Mouse (Mus musculus): ENCODE data around the gene Wnt10a. TPM values are rescaled to one million over a fixed set of nuclear protein-coding genes. Genes with fewer than 3 reads are reported as not detected.

The Wnt10a gene
- polyA plus RNA-seq, 1 experiment from 2014 or later = 2.0 TPM

DNA sequence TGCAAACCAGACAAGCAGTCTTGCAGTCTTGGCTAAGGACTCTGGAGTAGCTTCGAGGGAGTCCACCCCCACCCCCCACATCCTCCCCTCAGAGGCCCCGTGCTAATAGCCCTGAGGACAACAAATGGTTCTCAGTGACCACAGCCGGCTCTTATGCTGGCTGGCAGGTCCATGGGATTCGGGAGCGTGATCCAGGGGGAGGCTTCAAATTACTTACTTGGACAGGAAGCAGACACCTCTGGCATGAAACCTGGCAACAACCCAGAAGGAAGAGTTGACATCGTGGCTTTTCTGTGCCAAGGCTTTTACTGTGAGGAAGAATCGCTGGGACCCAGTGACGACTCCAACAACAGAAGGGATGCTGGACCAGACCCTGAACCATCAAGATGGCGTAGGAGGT lies 55.0 kb downstream of the Wnt10a start:
- no peaks in the 10 kb centered on the region for H3K9me3 ChIP-seq (ENCODE audit: control insufficient read depth, low read length)
- H3K9ac ChIP-seq (ENCODE audit: low read depth, low read length) = no peak overlapping the region
- WGBS = 55% methylated on average over 9 of the region's 9 CpGs
- DNase-seq (ENCODE audit: low spot score) (no peak), ATAC-seq (ENCODE audit: low FRiP score) (no peak)
- no peaks in the 10 kb centered on the region for H3K27me3 ChIP-seq (ENCODE audit: control insufficient read depth, insufficient read depth, low read length)
- no peaks in the 10 kb centered on the region for H3K36me3 ChIP-seq (ENCODE audit: control insufficient read depth, insufficient read depth, low read length)
- H3K4me1 ChIP-seq (replicated peaks; ENCODE audit: control insufficient read depth, insufficient read depth, low read length) = no peaks in the 10 kb centered on the region
- no peak overlapping the region for H3K27ac ChIP-seq (ENCODE audit: low read depth, low read length)
- H3K4me2 ChIP-seq (replicated peaks; ENCODE audit: low read depth, low read length) = no peak overlapping the region
- no peak overlapping the region for H3K4me3 ChIP-seq (ENCODE audit: low read depth, low read length)

DNA sequence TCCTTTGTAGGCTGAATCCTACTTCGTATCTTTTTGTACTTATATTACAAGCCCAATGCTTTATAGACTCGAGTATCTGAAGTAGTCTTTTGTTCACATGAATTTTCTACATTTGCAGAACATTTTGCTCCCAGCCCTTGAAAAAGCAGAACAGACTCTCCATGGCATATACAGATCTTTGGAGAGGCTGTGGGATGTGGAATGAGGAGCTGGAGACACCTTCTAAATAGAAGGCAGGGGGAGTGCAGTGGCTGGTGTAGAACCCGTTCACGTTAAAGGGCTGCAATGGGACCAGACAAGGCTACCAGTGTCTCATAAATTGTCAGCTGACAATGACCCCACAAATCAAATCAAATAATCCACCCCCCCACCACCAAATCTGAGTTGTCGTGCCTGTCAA lies 57.6 kb downstream of the Wnt10a start:
- WGBS = 81% methylated on average over 5 of the region's 5 CpGs
- ATAC-seq (ENCODE audit: low FRiP score) = no peak

DNA sequence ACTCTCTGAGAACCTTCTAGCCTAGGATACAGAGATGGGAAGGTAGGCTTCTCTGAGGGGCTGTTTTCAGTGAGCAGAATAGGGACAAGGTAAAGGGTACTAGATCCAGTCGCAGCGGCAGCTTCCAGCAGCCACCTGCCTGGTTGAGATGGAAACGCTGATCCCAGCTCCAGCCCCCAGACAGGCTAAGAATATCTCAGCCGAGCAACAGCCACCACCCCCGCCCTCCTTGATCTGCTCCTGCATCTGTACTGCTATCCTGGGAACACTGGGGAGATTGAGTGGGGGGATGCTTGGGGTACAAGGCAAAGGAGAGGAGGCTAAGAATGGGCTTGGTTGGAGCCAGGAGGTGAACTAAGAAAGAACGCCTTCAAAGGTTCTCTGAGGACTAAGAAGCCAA lies 58.9 kb downstream of the Wnt10a start:
- H3K4me1 ChIP-seq (replicated peaks; ENCODE audit: control insufficient read depth, insufficient read depth, low read length) = peaks cover 10% of the 10 kb centered on the region
- H3K9ac ChIP-seq (ENCODE audit: low read depth, low read length) = no peak overlapping the region
- H3K9me3 ChIP-seq (ENCODE audit: control insufficient read depth, low read length) = no peaks in the 10 kb centered on the region
- H3K4me2 ChIP-seq (replicated peaks; ENCODE audit: low read depth, low read length) = no peak overlapping the region
- 32% methylated on average over 6 of the region's 6 CpGs for WGBS
- ATAC-seq (ENCODE audit: low FRiP score) = no peak
- no peak for DNase-seq (ENCODE audit: low spot score)
- peaks cover 3% of the 10 kb centered on the region; the same call in 1 of the 2 replicates for H3K27me3 ChIP-seq (ENCODE audit: control insufficient read depth, insufficient read depth, low read length)
- H3K36me3 ChIP-seq (ENCODE audit: control insufficient read depth, insufficient read depth, low read length) = no peaks in the 10 kb centered on the region
- H3K27ac ChIP-seq (ENCODE audit: low read depth, low read length) = no peak overlapping the region
- no peak overlapping the region for H3K4me3 ChIP-seq (ENCODE audit: low read depth, low read length)

More for the DNA sequence above, 57.6 kb downstream of the Wnt10a start:
- no peak overlapping the region for H3K9ac ChIP-seq (ENCODE audit: low read depth, low read length)
- no peaks in the 10 kb centered on the region for H3K36me3 ChIP-seq (ENCODE audit: control insufficient read depth, insufficient read depth, low read length)
- no peak for DNase-seq (ENCODE audit: low spot score)
- no peaks in the 10 kb centered on the region for H3K9me3 ChIP-seq (ENCODE audit: control insufficient read depth, low read length)
- peaks cover 7% of the 10 kb centered on the region for H3K4me1 ChIP-seq (replicated peaks; ENCODE audit: control insufficient read depth, insufficient read depth, low read length)
- no peak overlapping the region for H3K4me3 ChIP-seq (ENCODE audit: low read depth, low read length)
- no peak overlapping the region for H3K4me2 ChIP-seq (replicated peaks; ENCODE audit: low read depth, low read length)
- no peak overlapping the region for H3K27ac ChIP-seq (ENCODE audit: low read depth, low read length)
- H3K27me3 ChIP-seq (ENCODE audit: control insufficient read depth, insufficient read depth, low read length) = peaks cover 3% of the 10 kb centered on the region; the same call in 1 of the 2 replicates

DNA sequence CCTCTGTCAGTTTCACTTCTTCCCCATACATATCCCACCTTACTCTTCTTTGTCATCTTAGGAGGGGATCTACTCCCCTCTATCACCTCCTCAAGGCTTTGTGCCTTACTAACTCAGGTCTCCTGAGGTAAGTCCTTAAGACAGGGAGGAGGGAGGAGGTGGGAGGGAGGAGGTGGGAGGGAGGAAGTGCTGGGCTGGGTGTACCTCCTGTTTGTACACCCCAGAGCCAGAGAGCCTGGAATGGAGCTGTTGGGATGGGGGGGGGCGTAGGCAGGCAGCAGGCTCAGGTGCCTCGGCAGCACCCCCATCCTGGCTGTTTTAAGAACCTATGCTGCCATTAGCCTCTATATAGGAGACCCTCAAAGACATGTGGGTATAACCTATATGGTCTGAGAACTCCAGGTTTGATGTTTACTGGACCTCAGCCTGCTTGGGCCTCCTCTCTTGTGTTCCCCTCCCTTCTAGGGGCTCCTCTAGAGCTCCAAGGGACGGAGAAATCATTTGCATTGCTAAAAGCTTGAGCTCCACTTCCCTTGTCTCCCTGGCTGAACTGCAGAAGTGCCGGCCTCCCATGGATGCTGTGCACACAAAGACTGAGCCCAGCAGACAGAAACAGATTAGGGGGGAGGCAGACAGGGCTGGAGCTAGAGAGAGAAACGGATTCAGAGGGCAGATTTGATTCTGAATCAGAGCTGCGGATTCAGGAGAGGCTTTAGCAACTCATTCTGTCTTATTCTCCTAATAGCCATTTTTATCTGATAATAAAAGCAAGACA lies 59.9 kb downstream of the Wnt10a start:
- Histone ChIP-seq H3K4me2 (replicated peaks; ENCODE audit: low read depth, low read length) (no peak overlapping the region), H3K9me3 (ENCODE audit: control insufficient read depth, low read length) (no peaks in the 10 kb centered on the region), H3K27ac (ENCODE audit: low read depth, low read length) (0 out of 2 replicates have a peak overlapping the region, but pooled peaks have one; percentile 14), H3K27me3 (ENCODE audit: control insufficient read depth, insufficient read depth, low read length) (peaks cover 7% of the 10 kb centered on the region; the same call in 1 of the 2 replicates), H3K36me3 (ENCODE audit: control insufficient read depth, insufficient read depth, low read length) (no peaks in the 10 kb centered on the region), H3K4me3 (ENCODE audit: low read depth, low read length) (no peak overlapping the region), H3K4me1 (replicated peaks; ENCODE audit: control insufficient read depth, insufficient read depth, low read length) (peaks cover 10% of the 10 kb centered on the region), H3K9ac (ENCODE audit: low read depth, low read length) (peak overlapping the region; percentile 38; the same call in 1 of the 2 replicates)
- DNase-seq (ENCODE audit: low spot score) (peak; percentile 48), ATAC-seq (ENCODE audit: low FRiP score) (peak; percentile 15; the same call in 1 of the 2 replicates)
- 6% methylated on average over 5 of the region's 6 CpGs for WGBS

Other genes starting within 250 kb of the Wnt10a start
- 0.49 and 1.0 TPM in 2 replicates for gene Plcd4, start 248.6 kb upstream of the Wnt10a start, polyA plus RNA-seq (2014; fragmentation: Nextera tagmentation; extraction: Ambion mirVana)
- gene Usp37, start 247.2 kb upstream of the Wnt10a start, polyA plus RNA-seq (2014; fragmentation: Nextera tagmentation; extraction: Ambion mirVana) = 42.3 and 45.8 TPM in 2 replicates
- gene Zfp142, start 203.3 kb upstream of the Wnt10a start, polyA plus RNA-seq (2014; fragmentation: Nextera tagmentation; extraction: Ambion mirVana) = 8.5 and 9.0 TPM in 2 replicates
- 19.8 and 20.8 TPM in 2 replicates for gene Bcs1l, start 203.2 kb upstream of the Wnt10a start, polyA plus RNA-seq (2014; fragmentation: Nextera tagmentation; extraction: Ambion mirVana)
- gene Rnf25, start 190.1 kb upstream of the Wnt10a start, polyA plus RNA-seq (2014; fragmentation: Nextera tagmentation; extraction: Ambion mirVana) = 9.2 and 9.6 TPM in 2 replicates
- 20.6 and 23.9 TPM in 2 replicates for gene Stk36, start 190.1 kb upstream of the Wnt10a start, polyA plus RNA-seq (2014; fragmentation: Nextera tagmentation; extraction: Ambion mirVana)
- 25.6 and 38.0 TPM in 2 replicates for gene Ttll4, start 129.8 kb upstream of the Wnt10a start, polyA plus RNA-seq (2014; fragmentation: Nextera tagmentation; extraction: Ambion mirVana)
- 6.4 TPM in 2 replicates for gene Cyp27a1, start 77.9 kb upstream of the Wnt10a start, polyA plus RNA-seq (2014; fragmentation: Nextera tagmentation; extraction: Ambion mirVana)
- gene Prkag3, start 42.3 kb upstream of the Wnt10a start, polyA plus RNA-seq (2014; fragmentation: Nextera tagmentation; extraction: Ambion mirVana) = 0.22 TPM in 1 of 2 replicates, not detected in the other
- 6.7 and 10.0 TPM in 2 replicates for gene Wnt6, start 19.6 kb upstream of the Wnt10a start, polyA plus RNA-seq (2014; fragmentation: Nextera tagmentation; extraction: Ambion mirVana)
- gene Cdk5r2, start 63.4 kb downstream of the Wnt10a start, polyA plus RNA-seq (2014; fragmentation: Nextera tagmentation; extraction: Ambion mirVana) = 4.6 and 5.3 TPM in 2 replicates
- 1.3 and 3.0 TPM in 2 replicates for gene Fev, start 93.9 kb downstream of the Wnt10a start, polyA plus RNA-seq (2014; fragmentation: Nextera tagmentation; extraction: Ambion mirVana)
- gene Cryba2, start 101.6 kb downstream of the Wnt10a start, polyA plus RNA-seq (2014; fragmentation: Nextera tagmentation; extraction: Ambion mirVana) = 0.50 and 1.6 TPM in 2 replicates
- gene Cfap65, start 144.1 kb downstream of the Wnt10a start, polyA plus RNA-seq (2014; fragmentation: Nextera tagmentation; extraction: Ambion mirVana) = 1.2 TPM in 2 replicates
- 0.20 and 0.35 TPM in 2 replicates for gene Ihh, start 160.2 kb downstream of the Wnt10a start, polyA plus RNA-seq (2014; fragmentation: Nextera tagmentation; extraction: Ambion mirVana)